Mouse (Mus musculus) retina, postnatal 7 days (tissue): ENCODE data around the gene Tars.

Source experiments
- DNase-seq: peaks from one replicate; pipeline ENCODE4 v3.0.0-alpha.2; 2012; ENCODE audit warnings: low read depth, low spot score

Gene Tars

DNA sequence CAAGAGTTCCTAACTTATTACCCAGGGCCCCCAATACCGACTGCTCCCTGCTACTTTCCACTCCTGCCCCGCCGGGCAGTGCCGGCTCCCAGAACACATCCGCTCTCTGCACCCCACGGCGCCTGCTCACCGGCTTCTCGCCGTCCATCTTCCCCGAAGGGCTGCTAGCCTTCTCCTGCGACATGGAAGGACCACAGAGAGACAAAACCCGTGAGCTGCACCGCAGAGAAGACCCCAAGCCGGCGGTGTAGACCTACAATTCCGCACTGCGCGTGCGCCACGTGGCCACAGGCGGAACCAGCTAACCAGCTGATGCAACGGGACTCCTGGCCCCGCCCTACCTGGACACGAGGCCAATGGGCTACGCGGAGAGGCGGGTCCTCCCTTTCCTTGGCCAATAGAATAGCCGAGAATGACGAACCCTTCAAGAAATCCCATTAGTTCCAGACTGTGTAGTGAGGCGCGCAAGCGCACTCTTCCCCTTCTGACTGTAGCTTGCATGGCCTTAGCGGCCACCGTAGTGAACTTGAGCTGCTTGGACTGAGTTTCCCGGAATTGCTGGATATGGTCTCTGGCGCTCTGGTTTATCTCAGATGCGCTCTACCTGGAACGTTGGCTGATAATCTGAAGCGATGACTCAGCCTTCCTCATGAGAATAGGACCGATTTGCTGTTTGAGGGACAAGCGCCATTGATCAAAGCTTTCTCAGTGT lies at the start of gene Tars:
Gene Tars (minus strand): TSS at position 310 of the 712 bp plus-strand sequence.
- DNase-seq, result peak; percentile 98

DNA sequence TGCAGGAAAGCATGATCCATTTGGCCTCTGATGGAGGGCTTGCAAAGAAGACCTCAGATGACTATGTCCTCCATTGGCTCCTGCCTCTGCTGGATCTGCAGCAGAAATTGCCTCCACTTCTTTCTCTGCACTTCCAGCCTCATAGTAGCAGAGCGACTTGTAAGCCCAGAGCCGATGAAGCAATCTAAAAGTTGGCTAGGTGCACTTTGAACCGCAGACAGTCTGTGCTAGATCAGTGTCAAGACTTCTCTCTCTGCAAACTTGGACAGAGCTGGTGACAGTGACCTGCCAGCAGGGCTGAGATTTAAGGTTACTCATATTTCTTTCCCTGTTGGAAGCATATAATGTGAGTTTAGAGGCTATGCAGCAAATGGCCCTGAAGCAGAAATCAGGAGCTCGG lies 37.9 kb upstream of the Tars start:
- DNase-seq, result no peak

DNA sequence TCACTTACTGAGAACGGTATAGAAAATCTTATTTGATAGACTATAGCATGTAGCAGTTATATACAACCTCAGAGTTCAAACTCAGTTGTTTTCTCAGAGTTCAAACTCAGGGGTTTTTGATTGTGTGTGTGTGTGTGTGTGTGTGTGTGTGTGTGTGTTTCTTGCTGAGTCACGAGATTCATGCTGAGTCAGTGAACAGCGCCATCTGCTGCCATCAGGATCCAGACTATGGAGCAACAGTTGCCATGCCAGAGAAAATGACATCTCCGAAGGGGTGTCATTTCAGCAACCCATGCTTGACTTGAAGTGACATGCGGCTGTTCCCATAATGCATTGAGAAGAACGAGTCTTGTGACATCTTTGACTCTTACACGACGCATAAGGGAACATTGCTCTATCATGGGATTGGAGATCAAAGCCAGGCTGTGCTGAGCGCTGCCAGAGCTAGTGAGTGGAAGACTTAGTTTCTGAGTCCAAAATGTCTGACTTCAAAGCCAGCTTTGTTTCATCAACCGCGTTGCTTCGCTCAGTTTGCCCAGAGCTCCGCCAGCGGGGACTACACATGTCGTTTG lies 37.3 kb upstream of the Tars start:
- no peak for DNase-seq

DNA sequence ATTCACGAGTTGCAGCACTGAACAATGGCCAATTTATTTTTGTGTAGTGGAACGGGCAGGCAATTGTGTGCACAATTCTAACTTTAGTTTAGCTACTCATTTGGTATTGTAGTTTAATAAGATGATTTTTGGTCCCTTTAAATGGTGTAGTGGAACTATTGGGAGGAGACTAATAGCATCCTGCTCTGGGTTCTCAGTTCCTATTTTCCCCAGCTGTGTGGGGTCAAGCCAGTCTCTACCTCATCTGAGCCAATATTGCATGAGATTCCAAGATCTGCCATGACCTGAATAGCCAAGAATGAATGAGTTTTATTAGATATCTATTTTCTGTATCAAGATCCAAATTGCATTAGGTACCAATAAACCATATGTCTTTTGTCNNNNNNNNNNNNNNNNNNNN lies 27.4 kb upstream of the Tars start:
- DNase-seq, result no peak

DNA sequence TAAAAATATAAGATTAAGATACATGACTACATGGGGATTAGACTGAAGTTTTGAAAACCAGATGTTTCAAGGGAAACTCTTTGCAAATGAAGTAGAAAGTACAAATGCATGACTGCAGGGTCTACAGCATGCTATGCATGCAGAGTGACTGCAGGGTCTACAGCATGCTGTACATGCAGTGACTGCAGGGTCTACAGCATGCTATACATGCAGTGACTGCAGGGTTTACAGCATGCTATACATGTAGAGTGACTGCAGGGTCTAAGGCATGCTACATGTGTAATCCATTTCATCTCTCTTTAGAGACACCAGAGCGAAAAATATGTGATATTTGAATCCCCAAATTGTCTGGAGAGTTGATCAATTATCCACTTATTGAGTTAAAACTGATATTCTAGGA lies 14.0 kb upstream of the Tars start:
- DNase-seq, result no peak

DNA sequence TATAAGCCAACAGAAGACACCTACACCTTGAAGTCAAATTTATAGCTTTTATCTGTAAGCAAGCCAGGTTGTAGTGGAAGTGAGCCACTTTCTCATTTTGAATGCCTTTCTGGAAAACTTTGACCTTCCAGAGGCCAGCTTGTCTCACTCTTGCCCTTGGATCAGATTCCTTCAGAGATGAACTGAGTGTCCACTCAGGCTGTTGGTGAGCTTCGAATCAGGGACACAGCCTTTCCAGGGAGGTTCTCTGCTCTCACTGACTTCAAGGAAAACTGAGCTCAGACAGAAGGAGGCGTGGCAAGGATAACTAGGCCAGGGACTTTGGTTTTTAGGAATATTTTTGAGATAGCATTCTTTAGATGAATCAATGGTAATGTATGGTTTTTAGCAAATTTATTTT lies 13.1 kb upstream of the Tars start:
- no peak for DNase-seq

GRCm38 (mm10) chr15:11411846-11412245 lies 12.4 kb upstream of the Tars start:
- no peak for DNase-seq

GRCm38 (mm10) chr15:11408155-11408826 lies 8.8 kb upstream of the Tars start:
- DNase-seq, result peak; percentile 33

- peak; percentile 54 for DNase-seq
Observed at GRCm38 (mm10) chr15:11407381-11407780, 7.9 kb upstream of the Tars start.

DNA sequence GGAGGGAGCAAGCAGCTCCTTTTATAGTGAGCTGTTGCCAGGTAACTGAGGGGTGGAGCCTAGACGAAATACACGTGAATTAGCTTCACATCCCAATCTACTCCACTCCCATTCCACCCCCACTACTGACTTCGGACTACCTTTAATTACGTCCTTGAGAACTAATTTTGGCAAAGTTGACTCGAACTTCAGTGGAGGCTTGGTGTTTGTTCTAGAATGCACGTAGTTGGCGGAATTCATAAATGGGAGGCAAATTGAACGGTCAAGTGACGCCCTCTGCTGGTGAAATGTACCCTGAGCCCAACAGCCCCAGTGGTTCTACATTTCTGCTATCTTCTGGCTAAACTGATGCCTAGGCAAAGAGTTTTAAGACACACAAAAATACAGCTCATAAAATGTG lies 7.3 kb upstream of the Tars start:
- DNase-seq, result no peak

- no peak for DNase-seq
Observed at GRCm38 (mm10) chr15:11398676-11399350, 652 bp downstream of the Tars start.

GRCm38 (mm10) chr15:11396421-11396820 lies 3.0 kb downstream of the Tars start:
- no peak for DNase-seq

GRCm38 (mm10) chr15:11392903-11393302 lies 6.6 kb downstream of the Tars start:
- DNase-seq, result no peak

DNA sequence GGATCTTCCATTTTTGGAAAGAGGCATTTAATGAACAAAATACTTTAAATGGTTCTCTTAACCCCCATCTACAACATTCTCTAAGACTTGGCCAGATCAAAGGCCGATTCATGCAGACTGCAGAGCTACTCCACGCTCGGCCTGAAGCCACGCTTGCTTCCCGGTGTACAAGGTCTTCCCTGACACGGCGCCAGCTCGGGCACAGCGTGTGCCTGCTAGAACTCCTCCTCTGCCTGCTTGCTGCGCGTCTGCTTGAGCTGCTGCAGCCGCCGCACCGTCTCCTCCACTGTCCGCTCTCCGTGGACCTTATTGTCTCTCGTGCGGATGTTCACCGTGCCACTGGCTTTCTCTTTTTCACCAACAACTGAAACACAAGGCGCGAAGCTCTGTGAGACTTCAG lies 15.7 kb downstream of the Tars start:
- DNase-seq, result no peak

DNA sequence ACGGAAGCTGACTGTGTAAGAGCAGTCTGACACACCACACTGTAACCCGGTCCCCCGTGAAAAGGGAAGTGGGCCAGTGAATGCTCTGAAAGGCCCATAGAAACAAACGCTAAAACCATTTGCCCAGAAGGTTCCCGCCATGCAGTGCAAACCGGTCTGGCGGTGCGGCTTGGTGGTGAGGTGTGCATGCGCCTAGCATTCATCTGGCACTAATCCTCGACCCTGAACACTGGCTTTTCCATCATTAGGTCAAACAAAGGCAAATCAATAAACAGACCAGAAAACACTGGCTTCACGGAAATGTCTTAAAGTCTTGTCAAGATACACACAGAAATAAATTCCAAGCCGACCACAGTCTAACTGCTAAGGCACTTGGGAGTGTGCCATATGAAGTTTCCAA lies 16.9 kb downstream of the Tars start:
- no peak for DNase-seq

GRCm38 (mm10) chr15:11380616-11381015 lies 18.8 kb downstream of the Tars start:
- DNase-seq, result no peak

GRCm38 (mm10) chr15:11380087-11380530 lies 19.4 kb downstream of the Tars start:
- DNase-seq, result peak; percentile 36

DNA sequence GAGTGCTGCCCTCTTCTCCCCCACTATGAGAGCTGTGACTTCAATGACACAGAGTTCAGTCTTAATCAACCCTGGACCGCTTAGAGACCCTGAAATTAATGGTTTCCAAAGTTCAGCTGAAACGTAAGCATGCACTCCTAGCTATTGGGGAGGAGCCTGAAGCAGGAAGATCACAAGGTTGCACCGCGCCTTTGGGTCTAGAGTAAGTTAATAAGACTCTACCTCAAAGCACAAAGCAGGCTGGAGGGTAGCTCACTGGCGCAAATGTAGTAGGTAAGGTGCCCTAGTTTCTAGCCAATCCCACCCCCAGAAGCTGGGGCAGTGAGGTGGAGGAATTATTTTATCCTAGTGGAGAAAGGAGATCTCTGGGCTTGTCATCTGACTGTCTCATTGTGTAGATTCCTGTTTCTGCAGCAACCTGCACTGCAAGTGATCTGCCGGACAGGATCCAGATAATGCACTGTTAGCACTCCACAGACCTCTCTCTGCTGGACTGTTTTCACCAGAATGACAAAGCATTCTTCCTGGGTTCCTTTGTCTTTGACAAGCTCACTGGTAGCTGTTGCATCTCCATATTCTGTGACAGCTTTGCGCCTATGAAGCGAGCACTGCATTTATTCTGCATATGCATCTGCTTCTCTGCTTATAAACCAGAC lies 19.9 kb downstream of the Tars start:
- no peak for DNase-seq

- no peak for DNase-seq
Observed at GRCm38 (mm10) chr15:11370477-11371085, 28.9 kb downstream of the Tars start.

DNA sequence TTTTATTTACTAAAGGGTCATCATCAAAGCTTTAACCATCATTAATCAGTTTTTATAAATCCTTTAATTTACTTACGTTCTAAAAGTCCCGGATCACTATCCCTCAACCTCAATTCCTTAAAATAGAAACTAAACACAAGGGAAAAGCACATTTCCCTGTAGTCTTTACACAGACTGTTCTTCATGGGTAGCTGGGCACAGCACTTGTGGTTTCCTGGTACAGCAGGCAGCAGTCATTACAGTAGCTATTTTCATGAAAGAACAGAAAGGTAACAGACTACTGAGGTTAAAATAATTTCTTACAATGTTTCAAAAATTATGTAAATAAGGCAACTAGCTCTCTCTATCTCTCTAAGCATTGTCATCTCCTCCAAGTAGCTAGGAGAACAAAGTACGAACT lies 29.9 kb downstream of the Tars start:
- no peak for DNase-seq

DNA sequence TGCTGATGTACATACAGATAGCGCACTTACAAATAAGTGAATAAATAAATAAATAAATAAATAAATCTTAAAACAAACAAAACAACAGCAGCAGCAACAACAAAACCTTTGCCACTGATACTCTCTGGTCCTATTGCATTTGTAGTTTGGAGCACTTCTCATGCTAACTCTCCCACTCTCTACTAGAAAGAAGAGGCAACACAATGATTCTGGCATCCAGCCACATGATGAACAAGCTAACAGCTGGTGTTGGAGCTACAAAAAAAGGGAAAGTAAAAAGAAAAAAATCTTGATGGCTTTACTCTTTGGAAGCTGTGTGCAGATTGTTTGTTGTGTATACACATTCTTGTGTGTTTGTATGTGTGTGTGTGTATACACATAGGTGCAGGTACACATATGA lies 34.7 kb downstream of the Tars start:
- DNase-seq, result no peak
